Mouse (Mus musculus): ENCODE measurements around the gene Gm5142.

Gene Gm5142

GRCm38 (mm10) chr14:59178649-59179048 is at the start of gene Gm5142:
Gene Gm5142 (minus strand): TSS chr14:59178749.
- DNase-seq = no peak

- DNase-seq = no peak
Observed at GRCm38 (mm10) chr14:59226240-59226639, 47.7 kb upstream of the Gm5142 start.

- no peak for DNase-seq
Observed at GRCm38 (mm10) chr14:59219241-59219640, 40.7 kb upstream of the Gm5142 start.

GRCm38 (mm10) chr14:59209816-59210215 is 31.3 kb upstream of the Gm5142 start:
- DNase-seq = no peak

- no peak for DNase-seq
Observed at GRCm38 (mm10) chr14:59209003-59209402, 30.5 kb upstream of the Gm5142 start.

- DNase-seq = no peak
Observed at GRCm38 (mm10) chr14:59205976-59206583, 27.5 kb upstream of the Gm5142 start.

- no peak for DNase-seq
Observed at GRCm38 (mm10) chr14:59205461-59205860, 26.9 kb upstream of the Gm5142 start.

GRCm38 (mm10) chr14:59201604-59202215 is 23.2 kb upstream of the Gm5142 start:
- no peak for DNase-seq

GRCm38 (mm10) chr14:59200711-59201603 is 22.4 kb upstream of the Gm5142 start, which contains the start of gene Rcbtb1:
Gene Rcbtb1 (plus strand): TSS chr14:59201209.
- peak; percentile 94 for DNase-seq

- no peak for DNase-seq
Observed at GRCm38 (mm10) chr14:59186121-59186520, 7.6 kb upstream of the Gm5142 start.

GRCm38 (mm10) chr14:59185514-59185913 is 7.0 kb upstream of the Gm5142 start:
- DNase-seq = no peak

- DNase-seq = no peak
Observed at GRCm38 (mm10) chr14:59182732-59183131, 4.2 kb upstream of the Gm5142 start.

- DNase-seq = peak; percentile 20
Observed at GRCm38 (mm10) chr14:59157016-59157698, 21.4 kb downstream of the Gm5142 start.

- no peak for DNase-seq
Observed at GRCm38 (mm10) chr14:59155589-59155988, 23.0 kb downstream of the Gm5142 start.

- no peak for DNase-seq
Observed at GRCm38 (mm10) chr14:59142793-59143192, 35.8 kb downstream of the Gm5142 start, which contains the start of gene 1700129C05Rik. Gene 1700129C05Rik (minus strand): TSS chr14:59142893.

- DNase-seq = no peak
Observed at GRCm38 (mm10) chr14:59114281-59114680, 64.3 kb downstream of the Gm5142 start.

Measured in liver (tissue).